Mouse (Mus musculus) heart, postnatal 10 days (tissue): ENCODE measurements at regions not wholly inside any gene's neighbourhood (a gene's known extent, or its start where the extent isn't known, plus 50 kb on each side); places are given as distances from the start of the nearest gene placed in this dataset.
"Not testable (repeated sequence)": the region's sequence is repeated elsewhere in the genome, so short reads cannot be mapped to it uniquely, and the experiment has no call there.

ENCODE experiments used
- DNase-seq, 2 experiments: peaks; one replicate each; pipeline ENCODE4 v3.0.0; 2021
- intact Hi-C: fragments of 180-260 bp; cut with DNase I; formaldehyde crosslinking; loops from one replicate; pipeline ENCODE4 v1.15.1; 2025

GRCm38 (mm10) chr4:22835381-22836123 lies 347.4 kb upstream of the Pou3f2 start:
- DNase-seq = peak; percentile 18 to 31
- intact Hi-C loops = no loop called here

- intact Hi-C loops = no loop called here
- no peak for DNase-seq
Observed at GRCm38 (mm10) chr4:22833851-22834440, 345.8 kb upstream of the Pou3f2 start.

GRCm38 (mm10) chr4:22803665-22804064 lies 315.5 kb upstream of the Pou3f2 start:
- intact Hi-C loops = no loop called here
- no peak for DNase-seq

- no peak for DNase-seq
- intact Hi-C loops = no loop called here
Observed at GRCm38 (mm10) chr4:22792826-22793225, 304.7 kb upstream of the Pou3f2 start.

- intact Hi-C loops = no loop called here
- no peak for DNase-seq
Observed at GRCm38 (mm10) chr4:22787866-22788265, 299.7 kb upstream of the Pou3f2 start.

GRCm38 (mm10) chr4:22763026-22763425 lies 274.9 kb upstream of the Pou3f2 start:
- intact Hi-C loops, DNase-seq: not testable (repeated sequence)
